Mouse (Mus musculus): Measurements from ENCODE around the gene Ndufv1.
"Not testable (repeated sequence)": the region's sequence is repeated elsewhere in the genome, so short reads cannot be mapped to it uniquely, and the experiment has no call there.

Ndufv1 gene

DNA sequence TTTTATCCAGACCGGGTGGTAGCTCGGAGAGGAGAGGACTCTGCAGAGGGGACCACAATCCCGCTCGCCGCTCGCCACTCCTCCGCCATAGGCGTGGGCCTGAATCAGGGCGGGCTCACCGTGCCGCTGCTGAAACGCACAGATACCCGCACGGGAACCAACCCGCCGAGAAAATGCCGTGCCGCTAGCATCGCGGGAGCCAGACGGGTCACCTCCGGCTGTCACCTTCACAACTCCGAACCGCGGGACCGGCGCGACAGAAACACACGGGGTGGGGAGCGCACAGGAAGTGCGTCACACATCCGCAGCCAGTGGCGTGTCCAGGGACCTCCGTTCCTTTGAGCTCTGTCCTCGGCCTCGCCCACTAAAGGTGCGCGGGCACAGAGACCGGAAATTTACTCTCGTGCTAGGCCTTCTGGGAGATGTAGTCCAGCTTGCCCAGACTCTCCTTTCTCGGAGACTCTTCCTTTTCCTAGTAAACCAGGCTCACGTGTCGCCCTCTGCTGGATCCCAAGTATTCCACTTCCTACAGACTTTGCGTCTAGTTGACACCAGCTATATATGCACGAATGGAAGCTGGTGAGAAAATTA lies at the start of gene Ndufv1:
Gene Ndufv1 (minus strand): TSS at position 375 of the 591 bp plus-strand sequence.
- DNase-seq = peak; percentile 93

DNA sequence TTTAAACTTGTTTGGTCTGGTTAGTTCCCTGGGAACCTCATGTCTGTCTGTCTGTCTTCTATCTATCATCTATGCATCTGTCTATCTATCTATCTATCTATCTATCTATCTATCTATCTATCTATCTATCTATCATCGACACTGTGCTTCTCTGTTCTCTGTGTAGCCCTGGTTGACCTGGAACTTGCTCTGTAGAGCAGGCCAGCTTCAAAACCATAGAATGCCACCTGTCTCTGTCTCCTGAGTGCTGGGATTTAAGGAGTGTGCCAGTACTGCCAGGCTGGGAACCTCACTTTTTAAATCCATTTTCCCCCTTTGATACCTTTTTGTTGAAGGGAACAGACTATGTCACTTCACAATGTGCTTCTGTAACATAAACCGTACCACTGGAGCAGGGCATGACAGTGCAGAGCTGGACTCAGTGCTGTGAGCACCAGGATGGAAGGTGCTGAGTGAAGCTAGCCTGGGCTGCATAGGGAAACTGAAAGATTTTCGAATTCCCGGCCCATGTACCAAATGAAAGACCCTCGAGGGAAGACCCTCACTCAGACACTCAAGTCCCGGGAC lies 48.4 kb upstream of the Ndufv1 start:
- DNase-seq = no peak

DNA sequence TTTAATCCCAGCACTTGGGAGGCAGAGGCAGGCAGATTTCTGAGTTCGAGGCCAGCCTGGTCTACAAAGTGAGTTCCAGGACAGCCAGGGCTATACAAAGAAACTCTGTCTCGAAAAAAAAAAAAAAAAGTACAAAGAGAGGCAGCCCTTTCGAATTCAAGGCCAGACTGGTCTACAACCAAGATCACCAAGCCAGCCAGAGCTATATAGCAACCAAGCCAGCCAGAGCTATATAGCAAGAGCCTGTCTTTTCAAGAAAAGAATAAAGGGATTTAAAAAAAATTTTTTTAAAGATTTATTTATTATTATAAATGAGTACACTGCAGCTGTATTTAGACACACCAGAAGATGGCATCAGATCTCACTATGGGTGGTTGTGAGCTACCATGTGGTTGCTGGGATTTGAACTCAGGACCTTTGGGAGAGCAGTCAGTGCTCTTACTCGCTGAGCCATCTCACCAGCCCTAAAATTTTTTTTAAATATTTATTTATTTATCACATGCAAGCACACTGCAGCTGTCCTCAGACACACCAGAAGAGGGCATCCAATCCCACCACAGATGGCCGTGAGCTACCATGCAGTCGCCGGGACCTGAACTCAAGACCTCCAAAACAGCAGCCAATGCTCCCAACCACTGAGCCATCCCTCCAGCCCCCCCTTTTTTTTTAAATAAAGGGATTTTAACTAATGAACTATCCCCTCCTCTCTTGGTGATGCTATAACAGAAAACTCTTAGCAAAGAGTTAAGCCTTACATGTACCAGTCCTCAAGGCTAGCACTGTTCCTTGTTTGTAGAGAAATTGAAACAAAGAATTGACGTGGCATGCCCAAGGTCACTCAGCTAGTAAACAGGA lies 47.7 kb upstream of the Ndufv1 start:
- DNase-seq = not testable (repeated sequence)

DNA sequence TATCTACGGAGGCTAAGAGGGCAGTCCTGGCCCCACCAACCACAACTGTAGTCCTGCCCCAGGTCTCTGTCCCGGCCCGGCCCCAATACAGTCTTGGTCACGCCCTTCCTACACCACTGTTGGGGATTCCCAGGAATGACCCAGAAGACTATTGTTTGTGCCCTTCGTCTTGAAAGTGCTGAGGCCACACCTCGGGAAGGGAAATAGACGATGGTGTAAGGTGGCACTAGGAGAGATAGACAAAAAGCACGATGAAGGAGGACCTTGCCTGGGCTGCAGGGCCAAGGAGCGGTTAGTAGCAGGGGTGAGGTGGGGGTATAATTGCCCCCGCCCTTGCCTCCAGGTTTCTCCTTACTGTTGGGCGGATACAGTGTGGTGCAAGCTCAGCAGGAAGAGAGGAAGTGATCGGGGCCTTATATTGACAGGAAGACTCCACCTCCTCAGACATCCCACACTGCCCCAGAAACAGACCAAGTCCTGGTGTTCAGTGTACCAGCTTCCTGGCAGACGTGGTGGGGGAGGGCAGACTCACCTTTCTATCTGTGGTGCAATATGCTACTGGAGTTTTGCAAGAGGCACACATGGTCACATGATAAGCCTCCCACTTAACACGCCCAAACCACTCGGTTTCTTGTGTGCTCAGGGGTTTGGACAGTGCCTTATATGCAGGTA lies 46.6 kb upstream of the Ndufv1 start, which contains the start of gene Gstp3:
Gene Gstp3 (minus strand): TSS at position 501 of the 672 bp plus-strand sequence.
- peak; percentile 54 for DNase-seq

DNA sequence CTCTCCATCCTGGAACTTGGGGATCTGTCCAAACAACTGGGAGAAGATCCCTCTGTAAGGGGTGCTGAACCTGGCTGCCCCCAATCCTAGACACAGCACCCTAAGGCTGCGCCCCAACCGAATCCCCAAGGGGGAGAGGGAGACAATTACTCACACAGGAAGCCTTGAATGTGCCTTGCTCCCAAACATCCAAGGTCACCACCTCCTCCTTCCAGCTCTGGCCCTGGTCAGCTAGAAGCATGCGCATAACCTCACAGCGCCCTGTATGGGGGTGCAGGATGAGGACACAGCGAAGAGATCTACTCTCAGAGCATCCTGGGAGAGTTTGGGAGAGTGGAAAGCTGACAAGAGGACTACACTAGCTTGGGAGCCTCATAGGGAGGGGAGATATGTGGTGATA lies 46.0 kb upstream of the Ndufv1 start:
- DNase-seq = no peak

DNA sequence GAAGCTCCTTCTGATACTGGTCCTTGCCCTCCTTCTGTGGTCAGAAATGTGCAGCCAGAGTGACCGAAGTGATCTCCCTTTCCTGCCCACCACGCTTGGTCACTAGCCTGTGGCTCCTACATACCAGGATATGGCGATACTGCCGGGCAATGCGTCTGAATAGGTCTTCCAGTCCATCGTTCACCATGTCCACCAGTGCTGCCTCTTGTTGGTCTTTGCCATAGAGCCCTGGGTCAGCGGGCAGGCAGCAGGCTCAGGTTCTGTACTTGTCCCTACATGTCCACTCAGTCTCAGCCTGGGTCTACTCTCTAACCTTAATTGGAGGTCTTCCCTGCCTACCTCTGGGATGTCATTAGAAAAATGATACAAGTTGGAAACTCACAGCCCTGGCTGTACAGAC lies 45.4 kb upstream of the Ndufv1 start:
- no peak for DNase-seq

DNA sequence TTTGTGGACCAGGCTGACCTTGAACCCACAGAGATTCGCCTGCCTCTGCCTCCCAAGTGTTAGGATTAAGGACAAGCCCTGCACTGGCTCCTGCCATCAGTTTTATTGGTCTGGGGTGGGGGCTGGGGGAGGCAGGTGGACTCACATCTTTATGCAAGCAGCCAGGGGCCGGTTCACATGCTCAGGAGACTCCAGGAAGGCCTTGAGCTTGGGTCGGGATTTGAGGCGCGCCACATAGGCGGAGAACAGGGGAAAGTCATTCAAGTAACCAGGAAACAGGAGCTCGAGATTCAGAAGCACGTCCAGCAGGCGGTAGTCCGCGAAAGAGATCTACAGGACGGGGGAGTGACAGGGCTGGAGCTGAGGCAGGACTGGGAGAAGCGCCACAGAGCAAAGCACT lies 44.8 kb upstream of the Ndufv1 start:
- no peak for DNase-seq

DNA sequence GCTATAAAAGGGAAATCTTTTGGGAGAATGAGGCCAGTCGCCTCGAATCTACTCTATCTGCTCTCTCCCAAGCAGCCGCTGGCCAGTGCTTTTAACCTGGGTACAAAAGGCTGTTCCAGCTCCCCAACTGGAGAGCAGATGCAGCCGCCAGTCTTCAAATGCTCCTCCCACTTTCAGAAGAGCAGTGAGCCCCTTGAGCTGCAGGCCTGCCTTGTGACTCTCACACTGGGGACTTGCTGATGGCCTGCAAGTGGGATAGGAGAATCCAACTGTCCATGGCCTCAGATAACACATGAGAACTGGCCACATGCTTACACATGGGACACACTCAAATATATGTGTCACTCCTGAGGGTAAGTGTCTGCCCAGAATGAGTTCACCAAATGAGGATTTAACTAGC lies 44.1 kb upstream of the Ndufv1 start:
- DNase-seq = no peak

DNA sequence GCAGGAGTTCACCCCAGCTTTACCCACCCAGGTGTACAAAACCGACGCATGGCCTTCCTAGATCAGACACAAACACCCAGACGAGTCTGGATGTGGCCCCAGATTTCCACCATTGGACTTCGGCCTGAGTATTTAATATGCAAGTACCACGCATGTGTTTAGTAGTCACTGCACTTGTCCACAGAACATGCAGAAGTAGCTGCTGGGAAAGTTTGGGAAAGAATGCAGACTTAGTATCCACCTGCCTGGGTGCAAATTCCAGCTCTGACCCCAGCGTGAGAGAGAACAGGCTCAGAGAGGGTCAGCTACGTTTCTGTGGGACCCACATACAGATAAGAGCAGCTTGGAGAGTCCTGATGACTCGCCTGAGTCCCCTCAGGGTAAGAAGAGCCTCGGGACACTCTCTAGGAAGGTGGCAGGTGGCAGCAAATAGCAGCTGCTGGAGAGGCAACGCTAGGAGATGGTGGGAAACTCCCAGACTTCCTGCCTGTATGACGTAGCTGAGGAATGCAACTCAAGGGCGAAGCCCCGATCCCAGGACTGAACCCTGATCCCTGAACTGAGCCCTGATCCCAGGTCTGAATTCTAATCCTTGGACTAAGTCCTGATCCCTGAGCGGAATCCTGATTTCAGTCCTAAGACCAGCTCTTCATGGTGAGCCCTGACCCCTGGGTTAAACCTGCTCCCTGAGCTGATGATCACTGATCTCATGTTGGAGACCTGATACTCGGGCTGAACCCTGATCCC lies 43.5 kb upstream of the Ndufv1 start:
- DNase-seq = no peak

DNA sequence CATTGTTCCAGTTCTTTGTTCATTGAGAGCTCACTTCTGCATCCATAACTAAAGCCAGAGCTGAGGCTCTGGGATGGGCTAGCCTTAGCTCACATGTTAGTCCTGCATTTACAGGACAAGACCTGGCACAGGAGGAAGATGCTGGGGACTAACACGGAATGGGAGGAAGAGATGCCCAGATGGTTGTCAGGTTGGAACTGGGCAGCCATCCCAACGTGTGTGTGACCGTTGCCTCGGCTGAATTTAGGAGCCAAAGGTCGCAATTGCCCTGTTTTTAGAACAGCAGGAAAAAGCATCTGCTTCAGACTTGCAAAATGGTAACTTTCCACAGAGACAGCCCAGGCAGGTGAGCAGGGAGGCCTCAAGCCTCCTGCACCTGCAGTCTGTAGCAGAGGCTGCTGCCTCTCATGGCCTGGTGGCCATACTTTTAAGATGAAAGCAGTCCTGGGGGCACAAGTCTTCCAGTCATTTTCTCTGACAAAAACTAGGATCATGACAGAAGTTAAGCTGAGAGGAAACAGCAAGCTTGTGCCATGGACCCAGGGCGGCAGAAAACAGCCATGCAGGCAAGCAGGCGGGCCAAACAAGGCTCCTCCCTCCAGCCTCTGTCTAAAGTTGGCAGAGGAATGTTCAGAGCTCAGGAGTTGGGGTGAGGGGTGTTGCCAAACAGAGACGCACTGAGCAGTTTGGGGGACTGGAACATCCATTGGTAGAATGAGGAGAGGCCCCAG lies 42.8 kb upstream of the Ndufv1 start:
- no peak for DNase-seq

DNA sequence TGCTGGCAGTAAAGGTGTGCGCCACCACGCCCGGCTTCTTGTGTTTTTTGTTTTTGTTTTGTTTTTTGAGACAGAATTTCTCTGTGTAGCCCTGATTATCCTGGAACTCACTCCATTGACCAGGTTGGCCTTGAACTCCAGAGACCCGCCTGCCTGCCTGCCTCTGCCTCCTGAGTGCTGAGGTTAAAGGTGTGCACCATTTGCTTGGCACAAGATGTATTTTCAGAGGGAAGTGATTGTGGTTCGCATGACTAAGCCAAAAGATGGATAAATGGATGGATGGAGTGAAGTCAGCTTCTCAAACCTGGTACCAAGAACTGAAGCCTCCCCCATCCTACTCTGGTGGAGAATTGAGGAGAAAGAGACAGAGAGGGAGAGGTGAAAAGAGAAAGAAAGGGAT lies 42.0 kb upstream of the Ndufv1 start:
- no peak for DNase-seq

DNA sequence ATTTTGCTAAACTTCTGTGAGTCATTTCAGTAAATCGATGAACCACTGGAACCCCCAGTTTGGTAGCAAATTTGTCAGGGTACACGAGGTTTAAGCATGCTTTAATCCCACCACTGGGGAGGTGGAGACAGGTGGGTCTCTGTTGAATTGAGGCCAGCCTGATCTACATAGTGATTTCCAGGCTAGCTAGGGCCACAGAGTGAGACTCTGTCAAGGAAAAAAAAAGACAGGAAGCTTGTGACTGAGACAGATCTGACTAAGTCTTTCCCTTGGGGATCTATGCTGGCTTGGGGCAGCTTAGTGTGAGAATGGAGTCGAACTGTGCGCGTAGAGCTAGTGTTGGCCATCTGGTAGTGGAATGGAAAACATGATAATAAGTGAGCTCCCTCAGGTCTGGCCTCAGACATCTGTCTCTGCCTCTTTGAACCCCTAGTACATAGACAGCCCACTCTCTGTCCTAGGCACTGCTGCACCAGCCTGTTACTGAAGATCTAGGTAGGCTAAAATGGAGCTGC lies 40.0 kb upstream of the Ndufv1 start:
- no peak for DNase-seq

DNA sequence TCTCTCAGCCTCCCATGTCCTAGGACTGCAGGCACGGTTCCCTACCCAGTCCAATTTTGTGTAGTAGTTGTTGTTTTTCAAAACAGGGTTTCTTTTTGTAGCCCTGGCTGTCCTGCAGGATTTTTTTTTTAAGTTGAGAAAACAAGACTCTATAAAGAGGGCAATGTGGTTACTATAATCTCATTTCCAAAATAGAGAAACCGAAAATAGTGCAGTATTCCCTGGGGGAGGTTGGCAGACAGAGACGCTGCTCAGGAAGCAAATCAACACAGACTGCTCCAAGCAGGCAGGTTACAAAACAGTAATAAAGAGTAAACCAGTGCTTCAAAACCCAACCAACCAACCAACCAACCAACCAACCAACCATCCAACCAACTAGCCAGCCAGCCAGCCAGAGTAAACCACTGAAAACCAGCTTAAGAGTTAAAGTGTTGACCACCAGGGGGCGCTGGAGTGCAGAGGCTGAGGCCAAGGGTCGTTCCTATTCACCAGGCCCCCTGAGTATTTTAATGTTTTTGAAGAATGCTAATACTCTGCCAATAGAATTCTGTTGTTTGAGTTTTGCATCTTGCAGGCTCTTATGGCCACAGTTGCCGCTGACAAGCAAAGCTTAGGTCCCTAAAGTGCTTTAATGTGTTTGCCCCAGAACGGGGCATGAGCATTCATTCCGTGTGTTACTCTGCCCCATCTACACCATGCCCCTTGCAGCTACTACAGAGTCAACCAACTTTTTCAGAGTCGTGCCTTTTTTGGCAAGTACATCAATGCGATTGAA lies 39.3 kb upstream of the Ndufv1 start:
- peak; percentile 79 for DNase-seq

DNA sequence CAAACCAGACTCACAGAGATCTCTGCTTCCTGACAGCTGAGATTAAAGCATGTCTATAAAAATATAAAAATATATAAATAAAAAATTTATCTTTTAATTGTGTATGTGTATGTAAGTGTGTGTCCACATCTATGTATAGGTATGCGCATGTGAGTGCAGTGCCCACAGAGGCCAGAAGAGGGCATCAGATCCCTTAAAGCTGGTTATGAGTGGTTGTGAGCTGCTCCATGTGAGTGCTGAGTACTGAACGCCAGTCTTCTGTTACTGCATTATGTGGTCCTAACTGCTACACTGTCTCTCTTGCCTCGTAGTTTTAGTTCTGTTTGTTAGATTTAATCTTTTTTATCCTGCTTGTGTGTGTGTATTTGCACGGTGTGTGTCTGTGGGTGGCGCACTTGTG lies 38.4 kb upstream of the Ndufv1 start:
- peak; percentile 32 for DNase-seq

DNA sequence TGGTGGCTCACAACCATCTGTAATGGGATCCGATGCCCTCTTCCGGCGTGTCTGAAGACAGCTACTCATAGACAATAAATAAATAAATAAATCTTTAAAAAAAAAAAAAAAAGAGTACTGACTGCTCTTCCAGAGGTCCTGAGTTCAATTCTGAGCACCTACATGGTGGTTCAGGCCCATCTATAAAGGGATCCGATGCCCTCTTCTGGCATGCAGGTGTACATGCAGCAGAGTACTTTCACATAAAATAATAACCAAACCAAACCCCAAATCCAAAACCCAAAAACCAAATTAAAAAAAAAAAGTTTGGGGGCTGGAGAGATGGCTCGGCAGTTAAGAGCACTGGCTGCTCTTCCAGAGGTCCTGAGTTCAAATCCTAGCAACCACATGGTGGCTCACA lies 36.5 kb upstream of the Ndufv1 start:
- not testable (repeated sequence) for DNase-seq

DNA sequence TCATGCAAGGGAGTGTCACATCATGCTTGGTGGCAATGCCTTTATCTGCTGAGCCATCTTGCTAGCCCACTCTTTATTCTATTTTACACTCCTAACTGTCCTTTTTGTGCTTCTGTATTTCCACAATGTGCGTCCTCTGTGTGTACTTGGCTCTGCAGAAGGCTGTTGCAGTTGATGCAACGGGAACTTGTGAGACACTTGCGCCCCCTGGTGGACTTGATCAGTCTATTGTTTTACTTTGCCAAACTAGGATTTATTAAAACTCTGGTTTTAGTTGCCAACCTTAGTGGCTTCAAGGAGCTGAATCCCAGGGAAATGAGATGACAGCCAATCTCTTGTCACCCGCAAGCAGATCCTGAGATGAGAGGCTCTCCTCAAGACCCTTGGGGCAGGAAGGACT lies 35.3 kb upstream of the Ndufv1 start:
- DNase-seq = peak; percentile 83

DNA sequence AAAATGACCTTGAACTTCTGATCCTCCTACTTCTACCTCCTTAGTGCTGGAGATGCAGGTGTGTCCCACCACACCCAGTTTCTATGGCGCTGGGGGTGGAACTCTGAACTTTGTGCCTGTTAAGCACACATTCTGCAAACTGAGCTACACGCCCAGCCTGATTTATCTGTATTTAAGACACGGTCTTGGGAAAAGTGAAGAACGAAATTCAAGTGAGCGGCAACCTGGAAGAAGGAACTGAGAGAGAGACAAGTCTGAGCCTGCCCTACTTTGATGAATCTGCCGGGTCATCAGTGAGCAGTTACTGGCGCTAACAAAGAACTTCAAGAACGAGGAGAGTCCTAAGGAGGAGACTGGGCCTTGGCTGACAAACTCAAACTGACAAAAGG lies 34.3 kb upstream of the Ndufv1 start:
- DNase-seq = no peak

DNA sequence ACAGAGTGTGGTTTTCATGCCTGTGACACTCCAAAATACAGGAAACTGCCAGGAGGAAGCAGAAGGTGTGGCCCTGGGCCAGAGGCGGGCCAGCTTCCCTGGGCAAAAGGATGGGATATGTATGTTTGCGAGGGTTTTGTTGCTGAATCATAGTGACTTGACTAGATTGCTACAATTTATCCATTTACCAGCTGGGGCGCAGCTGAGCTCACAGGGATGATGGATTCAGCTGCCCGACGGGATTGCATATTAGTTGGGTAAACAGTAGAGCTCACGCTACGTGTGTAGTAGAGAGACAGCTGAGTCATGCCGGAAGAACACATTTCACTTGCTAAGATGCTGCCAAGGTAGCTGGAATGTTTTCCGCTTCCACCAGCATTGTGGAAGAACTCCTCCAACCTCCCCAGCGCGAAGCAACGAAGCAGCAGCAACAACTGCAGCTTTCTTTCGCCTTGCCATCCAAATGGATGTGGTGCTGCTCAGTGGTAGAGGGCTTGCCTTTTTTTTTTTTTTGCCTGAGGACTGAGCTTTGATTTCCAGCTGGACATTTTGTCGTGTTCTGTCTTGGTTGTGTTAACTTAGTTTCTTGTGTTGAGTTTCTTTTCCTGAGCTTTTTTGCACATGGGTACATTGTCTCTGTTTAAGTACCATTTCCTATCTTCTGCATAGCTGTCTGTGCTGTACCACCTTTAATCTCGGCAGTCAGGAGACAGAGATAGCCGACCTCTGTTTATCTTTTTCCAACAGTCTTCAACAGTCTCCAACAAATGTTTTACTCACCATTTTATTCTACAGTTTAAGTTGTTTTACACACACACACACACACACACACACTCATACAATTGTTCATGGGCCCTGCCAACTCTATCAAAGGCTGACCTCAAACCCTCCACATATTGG lies 33.6 kb upstream of the Ndufv1 start, which contains the start of gene Gstp2:
Gene Gstp2 (minus strand): TSS at position 58 of the 900 bp plus-strand sequence.
- no peak for DNase-seq

DNA sequence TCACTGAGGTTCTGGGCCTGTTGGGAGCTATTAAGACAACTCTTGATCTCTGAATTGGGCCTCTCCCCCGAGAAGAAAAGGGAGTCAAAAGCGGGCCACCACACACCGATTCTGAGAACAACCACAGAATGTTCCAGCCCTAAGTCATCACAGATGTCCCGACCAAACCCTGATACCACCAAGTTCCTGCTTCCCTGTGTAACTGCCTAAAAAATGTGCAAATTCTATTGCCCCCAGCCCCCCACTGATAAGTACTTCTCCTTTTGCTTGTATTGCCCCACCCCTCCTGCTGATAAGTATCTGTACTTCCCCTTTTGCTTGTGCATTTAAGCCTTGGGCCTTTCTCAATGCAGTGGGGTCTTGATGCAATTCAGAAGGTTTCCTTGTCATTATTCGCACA lies 31.5 kb upstream of the Ndufv1 start:
- DNase-seq = not testable (repeated sequence)

DNA sequence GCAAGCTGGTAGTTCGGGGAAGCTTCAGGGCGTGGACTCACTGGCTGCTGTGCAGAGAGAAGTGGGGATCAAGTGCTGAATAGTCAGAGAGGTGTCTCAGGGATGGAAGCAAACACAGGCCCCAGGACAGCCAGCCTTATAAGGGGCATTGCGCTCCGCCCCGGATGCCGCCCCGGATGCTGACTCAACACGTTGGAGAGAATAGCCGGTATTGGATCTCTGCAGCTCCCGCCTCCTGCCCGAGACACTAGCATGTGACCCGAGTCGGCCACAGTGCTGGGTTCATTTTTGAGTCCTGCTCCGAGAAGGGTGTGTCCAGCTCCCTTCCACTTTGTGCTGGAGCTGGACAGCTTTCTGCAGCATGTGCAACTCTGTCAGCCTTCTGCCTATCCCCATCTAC lies 29.5 kb upstream of the Ndufv1 start:
- no peak for DNase-seq

Data from thymus, postnatal 25 days (tissue).